Comparison of ENCODE assay signal across 9 mouse cellular contexts in the genomic region with DNA sequence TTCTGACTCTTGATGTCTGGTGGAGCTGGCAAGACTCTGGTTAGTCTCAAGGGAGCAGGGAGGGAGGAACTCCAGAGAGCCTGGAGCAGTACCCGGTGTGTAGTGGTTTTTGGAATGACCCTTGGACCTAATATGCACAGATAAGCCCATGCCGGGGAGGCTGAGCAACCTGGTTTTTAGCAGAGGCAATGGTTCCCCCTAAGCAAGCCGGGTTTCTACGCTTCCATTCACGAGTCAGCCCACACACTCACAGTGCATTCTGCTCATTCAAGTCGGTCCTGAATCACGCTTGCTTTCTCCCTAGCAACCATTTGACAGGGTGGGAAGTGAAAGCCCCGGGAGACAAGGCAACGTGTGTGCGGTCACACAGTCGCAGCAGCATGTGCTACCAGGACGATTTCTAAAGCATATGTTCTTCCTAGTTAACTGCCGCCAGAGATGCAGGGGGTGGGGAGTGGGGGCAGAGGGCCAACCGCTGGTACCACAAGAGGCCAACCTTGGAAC. TPM values are rescaled to one million over a fixed set of nuclear protein-coding genes. Genes with fewer than 3 reads are reported as not detected.
A peak's percentile ranks its signal among the peaks of the same experiment; 100 is the strongest.
DNase-seq lines count a peak whose midpoint lies in the region; ATAC-seq and TF ChIP-seq lines count a peak whose summit lies in the region.
"Had no signal": no experiment of that assay in that cellular context is flagged by ENCODE, and none has a peak within 500 bp of the region (broad histone marks: within the 10 kb centered on the region; RNA-seq: fewer than 3 reads in every experiment).

No protein-coding gene starts in this region.

- peak; percentile 96 for DNase-seq in brain, embryonic 14.5 days (ENCODE audit: low read depth)
- peak; percentile 81 for DNase-seq in embryo, embryonic 11 days
- peak; percentile 75 for DNase-seq in right cerebral cortex, postnatal 25 days
- no peak for DNase-seq in spleen, postnatal 10 days (ENCODE audit: low spot score in 2 of 2)
- no peak for DNase-seq in urinary bladder, postnatal 25 days (ENCODE audit: low spot score)
- no peak for DNase-seq in spleen, adult 18-20 months

- H3K36me3 ChIP-seq in hindbrain, embryonic 16.5 days (ENCODE audit: control insufficient read depth, insufficient read depth, low read length): no peaks in the 10 kb centered on the region
- H3K36me3 ChIP-seq in limb, embryonic 13.5 days: no peaks in the 10 kb centered on the region

- H3K27ac ChIP-seq in hindbrain, embryonic 16.5 days (ENCODE audit: low read depth, low read length): peak overlapping the region; percentile 51
- H3K27ac ChIP-seq in limb, embryonic 13.5 days: no peak overlapping the region

- peaks cover 24% of the 10 kb centered on the region for H3K4me1 ChIP-seq in hindbrain, embryonic 16.5 days (ENCODE audit: control insufficient read depth, insufficient read depth, low read depth, low read length)
- H3K4me1 ChIP-seq in limb, embryonic 13.5 days: peaks cover 23% of the 10 kb centered on the region

- TF ChIP-seq POLR2A in brain, embryonic 14.5 days (IDR thresholded peaks at IDR 0.05; ENCODE audit: borderline replicate concordance, extremely low read depth, insufficient read depth, insufficient read length, poor library complexity, severe bottlenecking): no peak

- ATAC-seq in hindbrain, embryonic 16.5 days: peak; percentile 83
- ATAC-seq in limb, embryonic 13.5 days (ENCODE audit: low FRiP score, low read depth): peak; percentile 12; the same call in 1 of the 2 replicates
- ATAC-seq: Patski had no signal

- peak overlapping the region; percentile 31; the same call in 1 of the 2 replicates for H3K4me2 ChIP-seq in hindbrain, embryonic 16.5 days (ENCODE audit: low read length)
- peak overlapping the region; percentile 39 for H3K4me2 ChIP-seq in limb, embryonic 13.5 days (replicated peaks)

- H3K27me3 ChIP-seq in hindbrain, embryonic 16.5 days (replicated peaks; ENCODE audit: control insufficient read depth, insufficient read depth, low read length): no peaks in the 10 kb centered on the region; the same call in 1 of the 2 replicates
- H3K27me3 ChIP-seq in limb, embryonic 13.5 days: no peaks in the 10 kb centered on the region

- 2% methylated on average over 14 of the region's 14 CpGs for WGBS in hindbrain, embryonic 16.5 days
- 18% methylated on average over 14 of the region's 14 CpGs for WGBS in limb, embryonic 13.5 days

- H3K9me3 ChIP-seq in hindbrain, embryonic 16.5 days (ENCODE audit: control insufficient read depth, low read length): no peaks in the 10 kb centered on the region
- no peaks in the 10 kb centered on the region for H3K9me3 ChIP-seq in limb, embryonic 13.5 days

- 0 out of 2 replicates have a peak, but pooled peaks have one; percentile 4 for TF ChIP-seq CTCF in brain, embryonic 14.5 days (IDR thresholded peaks at IDR 0.05; ENCODE audit: borderline replicate concordance, extremely low read depth, insufficient read depth, insufficient read length)

- H3K4me3 ChIP-seq in hindbrain, embryonic 16.5 days (ENCODE audit: low read length): no peak overlapping the region
- no peak overlapping the region for H3K4me3 ChIP-seq in limb, embryonic 13.5 days

- no peak overlapping the region for H3K9ac ChIP-seq in hindbrain, embryonic 16.5 days (ENCODE audit: low read depth, low read length)
- peak overlapping the region; percentile 19; the same call in 1 of the 2 replicates for H3K9ac ChIP-seq in limb, embryonic 13.5 days

RNA-seq across cellular contexts. Expression of gene Bfsp2, which starts 21.7 kb away (rescaled TPM):
- polyA plus RNA-seq in brain, embryonic 14.5 days (2012; rRNA removed): 1.8 and 2.1 TPM in 2 replicates
- polyA plus RNA-seq in hindbrain, embryonic 16.5 days (2015; fragmentation: Nextera tagmentation; extraction: Ambion mirVana): 5.0 and 6.0 TPM in 2 replicates
- 2.3 and 2.8 TPM in 2 replicates for polyA plus RNA-seq in limb, embryonic 13.5 days (2015; fragmentation: Nextera tagmentation; extraction: Ambion mirVana)
- polyA plus RNA-seq: Patski had no signal

Comparison
In these comparisons a context has a peak if more than half of its experiments do, and no peak if none do; other contexts are left out.
1. DNase-seq: peak in brain, embryonic 14.5 days (single experiment), embryo, embryonic 11 days (single experiment) and right cerebral cortex, postnatal 25 days (single experiment); none in spleen, postnatal 10 days (0 of 2), urinary bladder, postnatal 25 days (single experiment) and spleen, adult 18-20 months (0 of 2).